In the genomic region with DNA sequence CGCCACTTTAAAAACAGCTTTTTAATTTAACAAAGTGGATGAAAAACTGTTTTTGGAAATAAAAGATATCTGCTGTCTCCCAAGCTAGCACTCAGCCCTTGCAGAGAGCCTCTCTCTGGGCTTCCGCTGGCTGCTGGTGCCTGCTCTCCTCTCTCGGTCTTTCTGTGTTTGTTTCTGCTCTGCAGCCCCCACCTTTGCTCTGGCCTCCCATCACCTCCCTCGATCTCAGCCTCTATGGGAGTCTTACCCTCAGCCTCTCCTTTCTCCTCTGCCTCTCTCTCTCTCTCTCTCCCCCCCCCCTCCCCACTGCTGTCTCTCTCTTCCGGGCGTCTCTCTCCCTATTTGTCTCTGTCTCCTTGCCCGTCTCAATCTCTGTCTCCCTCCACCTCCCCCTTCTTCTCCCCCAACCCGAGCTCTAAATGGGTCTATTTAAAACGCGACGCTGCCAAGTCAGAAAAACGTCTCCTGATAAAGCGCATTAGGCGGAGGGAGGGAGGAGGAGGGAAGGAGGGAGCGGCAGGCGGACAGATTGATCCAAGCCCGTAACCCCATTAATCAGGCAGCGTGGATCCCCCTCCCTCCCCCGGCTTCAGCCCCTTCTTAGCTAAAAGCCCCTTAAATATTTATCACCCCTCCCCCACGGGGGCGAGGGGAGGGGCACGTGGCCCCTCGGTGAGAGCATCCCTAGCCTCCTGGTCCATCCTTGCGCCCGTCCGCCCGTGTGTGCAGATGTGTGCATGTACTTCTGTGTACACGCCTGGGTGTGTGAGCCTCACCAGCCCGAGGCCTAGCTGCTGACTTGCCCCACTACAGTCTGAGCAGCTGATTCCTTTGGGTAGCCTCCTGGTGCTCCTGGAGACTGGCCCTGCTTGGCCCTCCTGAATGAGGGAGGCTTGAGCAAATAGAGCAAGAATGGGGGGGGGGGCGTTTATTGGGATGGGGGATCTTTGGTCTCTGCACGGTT, we compare ENCODE assay signal across 17 mouse cellular contexts. TPM values are rescaled to one million over a fixed set of nuclear protein-coding genes. Genes with fewer than 3 reads are reported as not detected.
A peak's percentile ranks its signal among the peaks of the same experiment; 100 is the strongest.
DNase-seq lines count a peak whose midpoint lies in the region; ATAC-seq and TF ChIP-seq lines count a peak whose summit lies in the region.
"Not testable (repeated sequence)": the region's sequence is repeated elsewhere in the genome, so short reads cannot be mapped to it uniquely, and the experiment has no call there.
"Had no signal": no experiment of that assay in that cellular context is flagged by ENCODE, and none has a peak within 500 bp of the region (broad histone marks: within the 10 kb centered on the region; RNA-seq: fewer than 3 reads in every experiment).

No protein-coding gene starts in this region.

- ATAC-seq in forebrain, embryonic 13.5 days, result peak; percentile 64
- peak; percentile 47; the same call in 1 of the 2 replicates for ATAC-seq in forebrain, postnatal 0 days
- peak; percentile 66; the same call in 1 of the 2 replicates for ATAC-seq in hindbrain, embryonic 13.5 days (ENCODE audit: low FRiP score)
- 0 out of 2 replicates have a peak, but pooled peaks have one; percentile 42 for ATAC-seq in lung, embryonic 14.5 days (ENCODE audit: insufficient read depth)
- peak; percentile 63; the same call in 1 of the 2 replicates for ATAC-seq in midbrain, embryonic 14.5 days (ENCODE audit: low FRiP score, low TSS enrichment)
- ATAC-seq in neural tube, embryonic 13.5 days (ENCODE audit: low read depth), result peak; percentile 77

- not testable (repeated sequence) for H3K36me3 ChIP-seq in forebrain, embryonic 13.5 days (ENCODE audit: poor library complexity, severe bottlenecking); forebrain, postnatal 0 days (ENCODE audit: insufficient read depth); hindbrain, embryonic 13.5 days; lung, embryonic 14.5 days (ENCODE audit: insufficient read depth); midbrain, embryonic 14.5 days (ENCODE audit: control insufficient read depth, insufficient read depth, low read length); neural tube, embryonic 13.5 days

- not testable (repeated sequence) for H3K4me2 ChIP-seq in forebrain, embryonic 13.5 days; forebrain, postnatal 0 days (ENCODE audit: low read depth); hindbrain, embryonic 13.5 days; lung, embryonic 14.5 days; midbrain, embryonic 14.5 days (ENCODE audit: low read length); neural tube, embryonic 13.5 days

- H3K27ac ChIP-seq in forebrain, embryonic 13.5 days; forebrain, postnatal 0 days (ENCODE audit: low read depth, low read length); hindbrain, embryonic 13.5 days; lung, embryonic 14.5 days (ENCODE audit: low read depth); midbrain, embryonic 14.5 days (replicated peaks; ENCODE audit: low read depth, low read length); neural tube, embryonic 13.5 days (replicated peaks): not testable (repeated sequence)

- not testable (repeated sequence) for DNase-seq in forebrain, postnatal 0 days; lung, embryonic 14.5 days; midbrain, embryonic 14.5 days

- H3K9me3 ChIP-seq in forebrain, embryonic 13.5 days (replicated peaks); forebrain, postnatal 0 days (ENCODE audit: low read length); hindbrain, embryonic 13.5 days; lung, embryonic 14.5 days (ENCODE audit: low read depth, low read length); midbrain, embryonic 14.5 days (ENCODE audit: control insufficient read depth, low read length); neural tube, embryonic 13.5 days: not testable (repeated sequence)

- no CpG with 5 or more reads among the region's 31 CpGs for WGBS in forebrain, embryonic 13.5 days
- no CpG with 5 or more reads among the region's 31 CpGs for WGBS in forebrain, postnatal 0 days
- WGBS in hindbrain, embryonic 13.5 days, result no CpG with 5 or more reads among the region's 31 CpGs
- WGBS in lung, embryonic 14.5 days, result no CpG with 5 or more reads among the region's 31 CpGs
- WGBS in midbrain, embryonic 14.5 days, result no CpG with 5 or more reads among the region's 31 CpGs
- WGBS in neural tube, embryonic 13.5 days, result no CpG with 5 or more reads among the region's 31 CpGs

- H3K9ac ChIP-seq in forebrain, embryonic 13.5 days; forebrain, postnatal 0 days; hindbrain, embryonic 13.5 days; lung, embryonic 14.5 days; midbrain, embryonic 14.5 days (replicated peaks; ENCODE audit: low read length); neural tube, embryonic 13.5 days: not testable (repeated sequence)

- not testable (repeated sequence) for H3K4me3 ChIP-seq in forebrain, embryonic 13.5 days; forebrain, postnatal 0 days (ENCODE audit: low read depth, low read length); hindbrain, embryonic 13.5 days; lung, embryonic 14.5 days (ENCODE audit: low read depth, low read length); midbrain, embryonic 14.5 days (replicated peaks; ENCODE audit: low read depth, low read length); neural tube, embryonic 13.5 days

- not testable (repeated sequence) for H3K27me3 ChIP-seq in forebrain, embryonic 13.5 days; forebrain, postnatal 0 days (ENCODE audit: insufficient read depth, low read length); hindbrain, embryonic 13.5 days; lung, embryonic 14.5 days (ENCODE audit: insufficient read depth, low read length); midbrain, embryonic 14.5 days (ENCODE audit: control insufficient read depth, insufficient read depth, low read length); neural tube, embryonic 13.5 days

- TF ChIP-seq CTCF in forebrain, postnatal 0 days (IDR thresholded peaks at IDR 0.05; ENCODE audit: low read depth); lung, embryonic 14.5 days (IDR thresholded peaks at IDR 0.05; ENCODE audit: low read depth): not testable (repeated sequence)

- not testable (repeated sequence) for H3K4me1 ChIP-seq in forebrain, embryonic 13.5 days; forebrain, postnatal 0 days (ENCODE audit: insufficient read depth); hindbrain, embryonic 13.5 days (replicated peaks); lung, embryonic 14.5 days (ENCODE audit: insufficient read depth); midbrain, embryonic 14.5 days (ENCODE audit: control insufficient read depth, insufficient read depth, low read length); neural tube, embryonic 13.5 days (replicated peaks)

RNA-seq across cellular contexts. Expression of a gene that starts 15.1 kb away (rescaled TPM):
- 0.50 TPM in 1 of 2 replicates, not detected in the other for polyA plus RNA-seq in forebrain, embryonic 13.5 days (2015; fragmentation: Nextera tagmentation; extraction: Ambion mirVana)
- total RNA-seq in forebrain, postnatal 0 days (2014; rRNA removed), result 0.05 and 0.31 TPM in 2 replicates
- polyA plus RNA-seq in forebrain, postnatal 0 days (2015; fragmentation: Nextera tagmentation; extraction: Ambion mirVana), result 0.26 TPM in 1 of 2 replicates, not detected in the other
- 0.60 TPM in 1 of 2 replicates, not detected in the other for polyA plus RNA-seq in hindbrain, embryonic 13.5 days (2015; fragmentation: Nextera tagmentation; extraction: Ambion mirVana)
- polyA plus RNA-seq in lung, embryonic 14.5 days (2014; fragmentation: Nextera tagmentation; extraction: Ambion mirVana), result not detected in 2 replicates
- polyA plus RNA-seq in midbrain, embryonic 14.5 days (2014; fragmentation: Nextera tagmentation; extraction: Ambion mirVana), result 0.30 TPM in 1 of 2 replicates, not detected in the other
- polyA plus RNA-seq in neural tube, embryonic 13.5 days (2015; fragmentation: Nextera tagmentation; extraction: Ambion mirVana), result not detected in 2 replicates
- total RNA-seq: adrenal gland, postnatal 25 days; ES-E14; hematopoietic stem cell, adult 5-6 weeks had no signal
- polyA plus RNA-seq: heart, embryonic 11.5 days; intestine, embryonic 16.5 days had no signal

RNA-seq across cellular contexts. Expression of a gene that starts 30.3 kb away (rescaled TPM):
- not detected in 2 replicates for polyA plus RNA-seq in forebrain, embryonic 13.5 days (2015; fragmentation: Nextera tagmentation; extraction: Ambion mirVana)
- 4.2 and 7.7 TPM in 2 replicates for total RNA-seq in forebrain, postnatal 0 days (2014; rRNA removed)
- polyA plus RNA-seq in forebrain, postnatal 0 days (2015; fragmentation: Nextera tagmentation; extraction: Ambion mirVana), result 5.6 and 8.1 TPM in 2 replicates
- 1.3 and 1.4 TPM in 2 replicates for polyA plus RNA-seq in hindbrain, embryonic 13.5 days (2015; fragmentation: Nextera tagmentation; extraction: Ambion mirVana)
- polyA plus RNA-seq in lung, embryonic 14.5 days (2014; fragmentation: Nextera tagmentation; extraction: Ambion mirVana), result not detected in 2 replicates
- 2.0 and 4.3 TPM in 2 replicates for polyA plus RNA-seq in midbrain, embryonic 14.5 days (2014; fragmentation: Nextera tagmentation; extraction: Ambion mirVana)
- 0.92 TPM in 1 of 2 replicates, not detected in the other for polyA plus RNA-seq in neural tube, embryonic 13.5 days (2015; fragmentation: Nextera tagmentation; extraction: Ambion mirVana)
- total RNA-seq: adrenal gland, postnatal 25 days; ES-E14; heart, postnatal 14 days; hematopoietic stem cell, adult 5-6 weeks had no signal
- polyA plus RNA-seq: embryonic facial prominence, embryonic 13.5 days; gonadal fat pad, adult 2 months; heart, adult 2 months; heart, embryonic 11.5 days; heart, embryonic 15.5 days; intestine, embryonic 16.5 days had no signal

RNA-seq across cellular contexts. Expression of a gene that starts 56.9 kb away (rescaled TPM):
- polyA plus RNA-seq in forebrain, embryonic 13.5 days (2015; fragmentation: Nextera tagmentation; extraction: Ambion mirVana), result not detected in 2 replicates
- total RNA-seq in forebrain, postnatal 0 days (2014; rRNA removed), result not detected in 2 replicates
- not detected in 2 replicates for polyA plus RNA-seq in forebrain, postnatal 0 days (2015; fragmentation: Nextera tagmentation; extraction: Ambion mirVana)
- not detected in 2 replicates for polyA plus RNA-seq in hindbrain, embryonic 13.5 days (2015; fragmentation: Nextera tagmentation; extraction: Ambion mirVana)
- polyA plus RNA-seq in lung, embryonic 14.5 days (2014; fragmentation: Nextera tagmentation; extraction: Ambion mirVana), result not detected in 2 replicates
- polyA plus RNA-seq in midbrain, embryonic 14.5 days (2014; fragmentation: Nextera tagmentation; extraction: Ambion mirVana), result not detected in 2 replicates
- polyA plus RNA-seq in neural tube, embryonic 13.5 days (2015; fragmentation: Nextera tagmentation; extraction: Ambion mirVana), result not detected in 2 replicates
- total RNA-seq: ES-E14; hematopoietic stem cell, adult 5-6 weeks had no signal
- polyA plus RNA-seq: adrenal gland, adult 2 months; embryonic facial prominence, embryonic 13.5 days; gonadal fat pad, adult 2 months; heart, adult 2 months; heart, embryonic 11.5 days; heart, embryonic 15.5 days; intestine, embryonic 16.5 days had no signal
